Mouse (Mus musculus) layer of hippocampus, adult 8-10 months (tissue): ENCODE data around the gene Osbpl2. TPM values are rescaled to one million over a fixed set of nuclear protein-coding genes. Genes with fewer than 3 reads are reported as not detected.

Experiments
- DNase-seq, 2 experiments: peaks; one replicate each; pipeline ENCODE4 v3.0.0; 2022; ENCODE audit warnings: low spot score in 2 of 2
- microRNA-seq, 2 experiments: library from miRNA; unstranded; fragments of <30 nt; microRNA quantifications; one replicate each; pipeline ENCODE4 v1.2.0; 2022
- total RNA-seq, 4 experiments: library from RNA; stranded (reverse); gene quantifications; 2 replicates each; pipeline ENCODE4 v1.2.4; 2022

Gene Osbpl2
- total RNA-seq, 4 experiments from 2014 or later, result 49.3 to 57.5 (median 52.7) TPM

- DNase-seq, result no peak
Measured at GRCm38 (mm10) chr2:180200681-180201080, 81.6 kb downstream of the Osbpl2 start.

- no peak for DNase-seq
Measured at GRCm38 (mm10) chr2:180201303-180201702, 82.2 kb downstream of the Osbpl2 start.

DNA sequence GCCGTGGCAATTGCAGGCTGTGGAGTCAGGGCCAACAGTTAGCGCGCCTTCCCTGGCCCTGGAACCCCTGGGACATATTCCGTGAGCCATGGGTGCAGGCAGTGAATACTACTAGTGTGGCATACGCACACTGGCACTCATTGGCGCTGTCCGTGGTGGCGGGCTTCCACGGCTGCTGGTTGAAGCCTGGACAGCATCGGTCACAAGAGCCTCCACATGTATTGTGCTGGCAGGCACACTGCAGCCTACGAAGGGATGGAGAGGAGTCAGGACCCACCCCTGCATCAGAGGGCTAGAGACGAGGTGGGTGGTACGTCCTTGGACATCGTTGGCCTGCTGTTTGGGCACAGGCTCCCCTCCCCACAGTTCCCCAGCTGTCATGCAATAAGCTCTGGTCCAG is 83.2 kb downstream of the Osbpl2 start:
- DNase-seq, result no peak

DNA sequence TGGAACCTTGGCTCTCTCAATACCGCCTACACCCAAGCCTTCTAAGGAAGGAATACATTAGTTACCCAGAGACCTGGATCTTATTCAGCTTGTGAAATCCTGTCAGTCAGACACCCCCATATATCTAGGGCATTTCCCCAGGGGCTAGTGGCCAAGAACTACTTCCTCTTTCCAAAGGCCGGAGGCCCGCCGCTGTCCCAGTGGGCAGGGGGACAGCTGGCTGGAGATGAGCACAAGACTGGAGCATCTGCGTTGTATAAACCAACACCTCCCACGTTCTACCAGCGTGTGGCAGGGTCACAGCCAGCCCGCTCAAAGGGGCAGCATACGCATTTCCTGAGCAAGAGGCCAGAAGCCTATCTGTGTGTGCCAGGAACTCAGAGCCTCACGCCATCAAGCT is 83.7 kb downstream of the Osbpl2 start:
- DNase-seq, result no peak

DNA sequence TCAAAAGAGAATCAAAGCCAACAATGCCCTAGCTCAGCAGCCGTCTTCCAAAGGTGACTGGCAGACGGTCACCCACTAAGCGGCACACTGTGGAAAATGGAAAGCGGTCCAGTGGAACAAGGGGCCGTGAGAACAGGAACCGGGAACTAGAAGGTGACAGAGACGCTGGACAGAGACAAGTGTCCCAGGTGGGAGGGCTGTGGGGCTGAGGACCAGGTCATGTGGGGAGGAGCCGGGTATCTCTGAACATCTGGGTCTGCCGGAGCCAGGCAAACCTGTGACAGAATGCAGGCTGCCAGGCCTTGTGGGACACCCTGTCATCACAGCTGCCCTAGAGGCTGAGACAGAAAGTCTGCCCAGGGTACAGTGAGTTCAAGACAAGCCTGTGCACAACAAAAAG is 85.4 kb downstream of the Osbpl2 start:
- DNase-seq, result no peak

GRCm38 (mm10) chr2:180205083-180205955 is 86.2 kb downstream of the Osbpl2 start:
- DNase-seq, result no peak

- DNase-seq, result no peak
Measured at GRCm38 (mm10) chr2:180205956-180206280, 86.8 kb downstream of the Osbpl2 start.

- DNase-seq, result no peak
Measured at GRCm38 (mm10) chr2:180207840-180208239, 88.7 kb downstream of the Osbpl2 start.

- DNase-seq, result no peak
Measured at GRCm38 (mm10) chr2:180208976-180209375, 89.9 kb downstream of the Osbpl2 start.

- DNase-seq, result no peak
Measured at GRCm38 (mm10) chr2:180212255-180212654, 93.1 kb downstream of the Osbpl2 start.

Small RNA genes lying within 50 kb of the gene (microRNA-seq; reads per million reads assigned to microRNA genes)
- 0 to 1.0 reads per million in 2 experiments for gene Mir7005

Other genes starting within 250 kb of the Osbpl2 start
- gene Taf4, start 142.7 kb upstream of the Osbpl2 start, total RNA-seq, result 10 to 100 TPM; 22.0 to 23.5 (median 22.3) TPM
- gene Lsm14b, start 94.3 kb upstream of the Osbpl2 start, total RNA-seq, result 10 to 100 TPM; 83.3 to 97.9 (median 92.6) TPM
- gene Psma7, start 76.9 kb upstream of the Osbpl2 start, total RNA-seq, result 100 to 1,000 TPM; 152 to 188 (median 166) TPM
- 10 to 100 TPM; 41.2 to 46.5 (median 43.2) TPM for gene Ss18l1, start 76.8 kb upstream of the Osbpl2 start, total RNA-seq
- gene Mtg2, start 48.7 kb upstream of the Osbpl2 start, total RNA-seq, result 10 to 100 TPM; 15.6 to 25.8 (median 19.3) TPM
- gene Hrh3, start 14.8 kb upstream of the Osbpl2 start, total RNA-seq, result 10 to 100 TPM; 48.3 to 55.8 (median 50.0) TPM
- 100 to 1,000 TPM in 3 of 4 experiments, 10 to 100 TPM in 1; 97.9 to 107 (median 104) TPM for gene Adrm1, start 52.2 kb downstream of the Osbpl2 start, total RNA-seq
- 10 to 100 TPM in 2 of 4 experiments, 1 to 10 TPM in 2; 7.6 to 11.7 (median 10.2) TPM for gene Lama5, start 106.6 kb downstream of the Osbpl2 start, total RNA-seq
- 100 to 1,000 TPM; 566 to 881 (median 750) TPM for gene Rps21, start 138.1 kb downstream of the Osbpl2 start, total RNA-seq
- 10 to 100 TPM; 30.1 to 32.9 (median 31.7) TPM for gene Cables2, start 154.2 kb downstream of the Osbpl2 start, total RNA-seq
- not detected for gene Rbbp8nl, start 170.6 kb downstream of the Osbpl2 start, total RNA-seq
- not detected for gene Gata5, start 215.4 kb downstream of the Osbpl2 start, total RNA-seq